13 mouse cellular contexts compared by ENCODE assay signal in genomic region chr3:63772617-63773305, GRCm38 (mm10).
A peak's percentile ranks its signal among the peaks of the same experiment; 100 is the strongest.
DNase-seq lines count a peak whose midpoint lies in the region; ATAC-seq and TF ChIP-seq lines count a peak whose summit lies in the region.
"Had no signal": no experiment of that assay in that cellular context is flagged by ENCODE, and none has a peak within 500 bp of the region (broad histone marks: within the 10 kb centered on the region; RNA-seq: fewer than 3 reads in every experiment).

No protein-coding gene starts in this region.

- H3K4me2 ChIP-seq in hindbrain, postnatal 0 days (ENCODE audit: low read depth, low read length), result no peak overlapping the region
- H3K4me2 ChIP-seq in hindbrain, embryonic 16.5 days (ENCODE audit: low read length), result no peak overlapping the region
- H3K4me2 ChIP-seq in stomach, postnatal 0 days (replicated peaks; ENCODE audit: low read depth), result no peak overlapping the region
- H3K4me2 ChIP-seq: embryonic facial prominence, embryonic 15.5 days; hindbrain, embryonic 15.5 days had no signal

- no peaks in the 10 kb centered on the region for H3K4me1 ChIP-seq in hindbrain, postnatal 0 days (ENCODE audit: insufficient read depth, low read length)
- no peaks in the 10 kb centered on the region for H3K4me1 ChIP-seq in hindbrain, embryonic 16.5 days (ENCODE audit: control insufficient read depth, insufficient read depth, low read depth, low read length)
- H3K4me1 ChIP-seq in stomach, postnatal 0 days (replicated peaks; ENCODE audit: control insufficient read depth, insufficient read depth), result no peaks in the 10 kb centered on the region
- H3K4me1 ChIP-seq: embryonic facial prominence, embryonic 15.5 days; hindbrain, embryonic 15.5 days had no signal

- H3K9ac ChIP-seq in hindbrain, postnatal 0 days (replicated peaks; ENCODE audit: low read length), result no peak overlapping the region
- no peak overlapping the region for H3K9ac ChIP-seq in hindbrain, embryonic 16.5 days (ENCODE audit: low read depth, low read length)
- H3K9ac ChIP-seq in stomach, postnatal 0 days (ENCODE audit: low read length), result no peak overlapping the region
- H3K9ac ChIP-seq: embryonic facial prominence, embryonic 15.5 days; hindbrain, embryonic 15.5 days had no signal

- H3K27ac ChIP-seq in hindbrain, postnatal 0 days, result no peak overlapping the region
- no peak overlapping the region for H3K27ac ChIP-seq in hindbrain, embryonic 16.5 days (ENCODE audit: low read depth, low read length)
- H3K27ac ChIP-seq in stomach, postnatal 0 days (replicated peaks), result no peak overlapping the region
- H3K27ac ChIP-seq: embryonic facial prominence, embryonic 15.5 days; hindbrain, embryonic 15.5 days had no signal

- ATAC-seq in hindbrain, postnatal 0 days, result no peak; the same call in 1 of the 2 replicates
- ATAC-seq in hindbrain, embryonic 16.5 days, result no peak
- no peak for ATAC-seq in stomach, postnatal 0 days (ENCODE audit: low FRiP score, low TSS enrichment)

- H3K9me3 ChIP-seq in hindbrain, postnatal 0 days (ENCODE audit: low read length), result no peaks in the 10 kb centered on the region
- no peaks in the 10 kb centered on the region for H3K9me3 ChIP-seq in hindbrain, embryonic 16.5 days (ENCODE audit: control insufficient read depth, low read length)
- H3K9me3 ChIP-seq in stomach, postnatal 0 days (ENCODE audit: control insufficient read depth, low read length), result no peaks in the 10 kb centered on the region
- H3K9me3 ChIP-seq: embryonic facial prominence, embryonic 15.5 days; hindbrain, embryonic 15.5 days had no signal

- intact Hi-C loops in heart, postnatal 14 days (cut with DNase I), result no loop called here

- TF ChIP-seq CTCF in hindbrain, postnatal 0 days (IDR thresholded peaks at IDR 0.05; ENCODE audit: low read depth), result peak; percentile 23
- TF ChIP-seq CTCF in stomach, postnatal 0 days (IDR thresholded peaks at IDR 0.05; ENCODE audit: low read depth), result peak; percentile 36

- 65% methylated on average over 7 of the region's 7 CpGs for WGBS in hindbrain, postnatal 0 days
- WGBS in hindbrain, embryonic 16.5 days, result 67% methylated on average over 7 of the region's 7 CpGs
- WGBS in stomach, postnatal 0 days, result 32% methylated on average over 7 of the region's 7 CpGs

- no peak overlapping the region for H3K4me3 ChIP-seq in hindbrain, postnatal 0 days (ENCODE audit: low read length)
- H3K4me3 ChIP-seq in hindbrain, embryonic 16.5 days (ENCODE audit: low read length), result no peak overlapping the region
- no peak overlapping the region for H3K4me3 ChIP-seq in stomach, postnatal 0 days (ENCODE audit: low read depth, low read length)
- H3K4me3 ChIP-seq: embryonic facial prominence, embryonic 15.5 days; hindbrain, embryonic 15.5 days; myocyte had no signal

- no peaks in the 10 kb centered on the region for H3K27me3 ChIP-seq in hindbrain, postnatal 0 days (ENCODE audit: insufficient read depth, low read length)
- H3K27me3 ChIP-seq in hindbrain, embryonic 16.5 days (replicated peaks; ENCODE audit: control insufficient read depth, insufficient read depth, low read length), result no peaks in the 10 kb centered on the region
- H3K27me3 ChIP-seq in stomach, postnatal 0 days (ENCODE audit: control insufficient read depth, insufficient read depth, low read length), result no peaks in the 10 kb centered on the region
- H3K27me3 ChIP-seq: embryonic facial prominence, embryonic 15.5 days; hindbrain, embryonic 15.5 days had no signal

- no peak for TF ChIP-seq EP300 in stomach, postnatal 0 days (optimal IDR thresholded peaks at IDR 0.05)

- peak; percentile 38 for DNase-seq in hindbrain, postnatal 0 days (ENCODE audit: low spot score)
- peak; percentile 8 for DNase-seq in ovary, postnatal 36 days (ENCODE audit: low spot score)
- DNase-seq in ovary, adult 18-20 months (ENCODE audit: low spot score), result no peak
- DNase-seq in heart, postnatal 14 days, result peak; percentile 11 to 32
- peak; percentile 14 for DNase-seq in stomach, postnatal 0 days (ENCODE audit: low spot score)
- DNase-seq in spleen, postnatal 10 days (ENCODE audit: low spot score in 2 of 2), result no peak
- no peak for DNase-seq in Muller cell, postnatal 12 days (ENCODE audit: inconsistent ontology term)
- DNase-seq: cerebellum, adult 18-20 months; right cerebral cortex, postnatal 25 days had no signal

- no peaks in the 10 kb centered on the region for H3K36me3 ChIP-seq in hindbrain, postnatal 0 days (ENCODE audit: insufficient read depth, low read length)
- no peaks in the 10 kb centered on the region for H3K36me3 ChIP-seq in hindbrain, embryonic 16.5 days (ENCODE audit: control insufficient read depth, insufficient read depth, low read length)
- no peaks in the 10 kb centered on the region for H3K36me3 ChIP-seq in stomach, postnatal 0 days (ENCODE audit: control insufficient read depth, insufficient read depth, low read length)
- H3K36me3 ChIP-seq: embryonic facial prominence, embryonic 15.5 days; hindbrain, embryonic 15.5 days had no signal

Comparison
In these comparisons a context has a peak if more than half of its experiments do, and no peak if none do; other contexts are left out.
1. DNase-seq: peak in hindbrain, postnatal 0 days (single experiment), ovary, postnatal 36 days (single experiment), heart, postnatal 14 days (2 of 2) and stomach, postnatal 0 days (single experiment); none in ovary, adult 18-20 months (single experiment), spleen, postnatal 10 days (0 of 2) and Muller cell, postnatal 12 days (single experiment).